Mouse (Mus musculus): Measurements from ENCODE around the gene Mia2.

- no peak for TF ChIP-seq CTCF (IDR thresholded peaks at IDR 0.05; ENCODE audit: low read depth, low read length)
- no peak for TF ChIP-seq POLR2A (IDR thresholded peaks at IDR 0.05; ENCODE audit: insufficient read depth, low read length)
- no peak for TF ChIP-seq EP300 (IDR thresholded peaks at IDR 0.05; ENCODE audit: insufficient read depth, low read depth, low read length)
These were observed 28.5 kb upstream of the Mia2 start for GRCm38 (mm10) chr12:59067095-59067494.

All from ES-Bruce4 (cell line).